Mouse (Mus musculus) urinary bladder, postnatal 14 days (tissue): ENCODE measurements around the gene Gm6902.
"Not testable (repeated sequence)": the region's sequence is repeated elsewhere in the genome, so short reads cannot be mapped to it uniquely, and the experiment has no call there.

Source experiments
- DNase-seq: peaks from one replicate; pipeline ENCODE4 v3.0.0; 2021; ENCODE audit warnings: low spot score

Gene Gm6902

GRCm38 (mm10) chr7:23278800-23279199 lies at the start of gene Gm6902:
TSS of gene Gm6902 (minus strand) at chr7:23278900.
- not testable (repeated sequence) for DNase-seq

- not testable (repeated sequence) for DNase-seq
Measured at GRCm38 (mm10) chr7:23300892-23301291, 22.2 kb upstream of the Gm6902 start, which contains the start of gene Nlrp4e. TSS of gene Nlrp4e (plus strand) at chr7:23301192.

GRCm38 (mm10) chr7:23251582-23251981 lies 27.1 kb downstream of the Gm6902 start, which contains the start of gene Vmn1r166:
TSS of gene Vmn1r166 (minus strand) at chr7:23251682.
- DNase-seq: not testable (repeated sequence)
